Mouse (Mus musculus) forebrain, postnatal 0 days (tissue): Measurements from ENCODE around the gene Tctex1d4. TPM values are rescaled to one million over a fixed set of nuclear protein-coding genes. Genes with fewer than 3 reads are reported as not detected.

Experiments
- ATAC-seq: fragments of 200-750 bp; cut with Nextera tagmentation; 2 replicates; pipeline ENCODE4 v1.8.0; 2017; ENCODE audit warnings: mild to moderate bottlenecking, moderate library complexity
- DNase-seq: peaks from one replicate; pipeline ENCODE4 v3.0.0-alpha.2; 2015
- H3K27ac ChIP-seq: fragments of 300-500 bp; sonication (generic); 2 replicates; pipeline ENCODE4 v1.5.1; 2014; ENCODE audit warnings: low read depth, mild to moderate bottlenecking, antibody characterized with exemption, low read length, moderate library complexity, mixed read lengths
- H3K27me3 ChIP-seq: fragments of 300-500 bp; sonication (generic); 2 replicates; pipeline ENCODE4 v1.6.1; 2014; ENCODE audit warnings: mild to moderate bottlenecking, low read length, mixed read lengths; ENCODE audit not compliant: insufficient read depth
- H3K36me3 ChIP-seq: fragments of 300-500 bp; sonication (generic); 2 replicates; pipeline ENCODE4 v1.6.1; 2014; ENCODE audit warnings: mild to moderate bottlenecking, moderate library complexity; ENCODE audit not compliant: insufficient read depth
- H3K4me1 ChIP-seq: fragments of 300-500 bp; sonication (generic); 2 replicates; pipeline ENCODE4 v1.6.1; 2014; ENCODE audit warnings: antibody characterized with exemption; ENCODE audit not compliant: insufficient read depth
- H3K4me2 ChIP-seq: fragments of 300-500 bp; sonication (generic); 2 replicates; pipeline ENCODE4 v1.6.1; 2014; ENCODE audit warnings: low read depth, mild to moderate bottlenecking, moderate library complexity
- H3K4me3 ChIP-seq: fragments of 300-500 bp; sonication (generic); 2 replicates; pipeline ENCODE4 v1.5.1; 2014; ENCODE audit warnings: low read depth, low read length, mixed read lengths
- H3K9ac ChIP-seq: fragments of 300-500 bp; sonication (generic); 2 replicates; pipeline ENCODE4 v1.6.1; 2014; ENCODE audit warnings: mild to moderate bottlenecking
- H3K9me3 ChIP-seq: fragments of 300-500 bp; sonication (generic); 2 replicates; pipeline ENCODE4 v1.6.1; 2016; ENCODE audit warnings: low read length
- CTCF ChIP-seq: sonication (generic); IDR thresholded peaks from 2 replicates; pipeline ENCODE4 v1.5.1; 2016; ENCODE audit warnings: antibody characterized with exemption, control low read depth, low read depth
- WGBS: fragments of 180-500 bp; shearing (Covaris S2); extraction: QIAGEN DNeasy Blood & Tissue Kit; methylation state at CpG from one replicate; pipeline ENCODE4 v1.1.7; 2014; 5-methylcytosine and 5-hydroxymethylcytosine counted together
- polyA plus RNA-seq: library from polyadenylated mRNA; unstranded; fragments of >200 nt; fragmentation: Nextera tagmentation; extraction: Ambion mirVana; gene quantifications from 2 replicates; pipeline ENCODE4 v1.2.1, GENCODE M21; 2015
- total RNA-seq: library from RNA; depleted of rRNA; stranded (reverse); fragments of >200 nt; gene quantifications from 2 replicates; pipeline ENCODE4 v1.2.3, GENCODE M21; 2014

Tctex1d4 gene
- total and polyA plus RNA-seq, 2 experiments from 2014 or later = 1.3 to 6.2 TPM

DNA sequence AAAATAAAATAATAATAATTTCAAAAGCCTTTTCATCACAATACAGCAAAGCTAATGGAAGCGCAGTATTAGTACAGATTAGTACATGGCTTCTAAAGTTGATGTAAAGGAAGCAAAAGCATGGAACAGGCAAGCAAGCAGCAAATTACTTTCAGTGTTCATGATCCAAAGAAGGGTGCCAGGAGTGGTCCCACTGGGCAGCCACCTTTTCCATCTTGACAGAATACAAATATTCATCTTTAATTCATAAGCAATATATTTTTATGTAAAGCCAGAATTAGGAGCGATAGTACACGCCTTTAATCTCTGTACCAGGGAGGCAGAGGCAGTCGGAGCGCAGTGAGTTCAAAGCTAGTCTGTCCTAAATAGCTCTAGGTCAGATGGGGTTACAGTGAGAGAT, 7.0 kb upstream of the Tctex1d4 start:
- H3K36me3 ChIP-seq = peaks cover 4% of the 10 kb centered on the region; the same call in 1 of the 2 replicates
- 78% methylated on average over 5 of the region's 5 CpGs for WGBS
- peak overlapping the region; percentile 94 for H3K27ac ChIP-seq
- H3K4me1 ChIP-seq = 0 out of 2 replicates have a peak, but pooled peaks cover 3% of the 10 kb centered on the region
- H3K9ac ChIP-seq = peak overlapping the region; percentile 73
- H3K4me3 ChIP-seq = peak overlapping the region; percentile 66
- no peak for ATAC-seq
- DNase-seq = peak; percentile 10
- H3K27me3 ChIP-seq = no peaks in the 10 kb centered on the region
- H3K9me3 ChIP-seq = no peaks in the 10 kb centered on the region
- no peak for TF ChIP-seq CTCF
- peak overlapping the region; percentile 99 for H3K4me2 ChIP-seq

DNA sequence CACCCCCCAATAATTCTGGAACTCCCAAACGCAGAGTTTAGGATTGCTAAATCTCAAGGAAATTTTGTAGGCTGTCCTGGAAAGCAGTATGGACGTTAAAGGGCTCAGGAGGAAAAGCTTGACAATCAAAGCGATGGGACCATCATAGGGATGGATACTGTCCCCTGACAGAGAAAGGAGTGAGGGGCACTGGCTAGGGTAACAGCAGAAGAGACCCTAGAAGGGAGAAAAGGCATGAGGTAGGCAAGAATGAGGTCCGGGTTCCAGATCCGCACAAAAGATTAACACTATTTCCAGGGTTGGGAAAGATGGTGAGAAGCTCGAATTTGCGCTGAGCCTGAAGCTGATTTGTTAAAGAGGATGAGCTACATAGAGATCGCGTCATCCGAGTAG, 6.5 kb upstream of the Tctex1d4 start:
- H3K27me3 ChIP-seq = no peaks in the 10 kb centered on the region
- peaks cover 6% of the 10 kb centered on the region for H3K4me1 ChIP-seq
- 7% methylated on average over 10 of the region's 10 CpGs for WGBS
- peak overlapping the region; percentile 94 for H3K27ac ChIP-seq
- ATAC-seq = no peak
- TF ChIP-seq CTCF = no peak
- H3K36me3 ChIP-seq = no peaks in the 10 kb centered on the region
- no peaks in the 10 kb centered on the region for H3K9me3 ChIP-seq
- peak overlapping the region; percentile 99 for H3K4me2 ChIP-seq
- DNase-seq = no peak
- H3K4me3 ChIP-seq = peak overlapping the region; percentile 66
- H3K9ac ChIP-seq = peak overlapping the region; percentile 73

DNA sequence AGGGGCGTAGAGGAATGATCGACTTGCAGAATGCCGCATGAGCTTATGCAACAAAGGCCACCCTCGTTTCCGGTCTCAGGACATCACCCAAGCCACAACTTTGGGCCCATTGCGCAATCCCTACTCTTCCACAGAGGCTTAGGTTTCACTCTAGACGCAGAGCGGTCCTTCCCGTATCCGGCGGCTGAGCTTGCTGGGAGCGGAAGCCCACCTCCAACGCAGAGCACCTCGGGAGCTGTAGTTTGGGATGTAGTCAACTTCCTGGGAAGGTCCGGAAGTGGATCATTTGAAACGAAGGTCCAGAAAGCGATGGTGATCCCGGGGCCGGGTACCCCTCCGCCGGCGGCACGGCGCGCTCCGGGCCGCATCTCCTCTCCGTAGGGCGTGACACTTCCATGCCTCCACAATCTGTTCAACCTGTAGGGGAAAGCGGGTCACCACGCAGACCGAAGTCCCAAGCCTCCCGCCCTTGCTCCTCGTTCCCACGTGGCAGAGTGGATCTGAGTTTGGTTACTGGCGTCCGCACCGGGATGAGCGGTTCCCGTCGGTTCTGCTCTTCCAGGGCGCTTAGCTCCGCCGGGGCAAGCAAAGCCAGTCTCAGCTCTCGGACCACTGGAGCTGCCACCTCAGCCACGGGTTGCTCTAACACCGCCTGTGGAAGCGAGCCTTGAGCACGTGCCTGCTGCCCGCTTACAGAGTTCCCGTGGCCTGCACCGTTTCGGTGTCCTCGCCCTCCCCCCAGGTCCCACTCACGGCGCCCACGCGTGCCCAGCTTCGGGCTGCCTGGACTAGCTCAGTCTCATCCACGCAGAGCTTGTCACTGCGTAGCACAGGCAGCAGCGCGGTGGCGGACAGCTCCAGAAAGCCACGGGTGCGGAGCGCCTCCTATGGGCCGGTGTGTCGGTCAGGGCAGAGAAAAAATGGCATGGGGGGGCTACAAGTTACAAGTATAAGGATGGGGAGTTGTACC, 5.9 kb upstream of the Tctex1d4 start:
- no peaks in the 10 kb centered on the region for H3K36me3 ChIP-seq
- peak overlapping the region; percentile 66 for H3K4me3 ChIP-seq
- WGBS = 2% methylated on average over 69 of the region's 69 CpGs
- peak; percentile 89 for TF ChIP-seq CTCF
- peak overlapping the region; percentile 94 for H3K27ac ChIP-seq
- no peaks in the 10 kb centered on the region for H3K9me3 ChIP-seq
- DNase-seq (peak; percentile 96), ATAC-seq (peak; percentile 98)
- H3K9ac ChIP-seq = peak overlapping the region; percentile 73
- no peaks in the 10 kb centered on the region for H3K27me3 ChIP-seq
- peaks cover 13% of the 10 kb centered on the region for H3K4me1 ChIP-seq
- peak overlapping the region; percentile 99 for H3K4me2 ChIP-seq

DNA sequence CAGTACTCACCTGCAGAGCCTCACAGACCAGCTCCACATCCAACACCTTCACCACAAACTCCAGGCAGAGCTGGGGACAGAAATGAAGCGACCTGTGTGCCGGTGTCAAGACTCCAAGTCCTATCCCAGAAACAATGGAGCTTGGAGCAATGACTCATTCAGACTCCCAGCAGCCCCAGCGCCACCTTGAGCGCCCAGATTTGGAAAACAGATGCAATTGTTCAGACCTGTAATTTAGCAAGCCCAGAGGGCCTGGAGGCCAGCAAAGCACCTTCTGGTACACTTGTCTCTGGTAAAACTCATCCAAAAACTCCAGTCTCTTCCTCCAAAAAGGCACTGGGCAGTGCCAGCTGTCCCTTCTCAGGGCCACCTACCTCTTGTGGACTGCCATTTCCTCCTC, 4.4 kb upstream of the Tctex1d4 start:
- H3K27ac ChIP-seq = no peak overlapping the region
- 64% methylated on average over 4 of the region's 4 CpGs for WGBS

DNA sequence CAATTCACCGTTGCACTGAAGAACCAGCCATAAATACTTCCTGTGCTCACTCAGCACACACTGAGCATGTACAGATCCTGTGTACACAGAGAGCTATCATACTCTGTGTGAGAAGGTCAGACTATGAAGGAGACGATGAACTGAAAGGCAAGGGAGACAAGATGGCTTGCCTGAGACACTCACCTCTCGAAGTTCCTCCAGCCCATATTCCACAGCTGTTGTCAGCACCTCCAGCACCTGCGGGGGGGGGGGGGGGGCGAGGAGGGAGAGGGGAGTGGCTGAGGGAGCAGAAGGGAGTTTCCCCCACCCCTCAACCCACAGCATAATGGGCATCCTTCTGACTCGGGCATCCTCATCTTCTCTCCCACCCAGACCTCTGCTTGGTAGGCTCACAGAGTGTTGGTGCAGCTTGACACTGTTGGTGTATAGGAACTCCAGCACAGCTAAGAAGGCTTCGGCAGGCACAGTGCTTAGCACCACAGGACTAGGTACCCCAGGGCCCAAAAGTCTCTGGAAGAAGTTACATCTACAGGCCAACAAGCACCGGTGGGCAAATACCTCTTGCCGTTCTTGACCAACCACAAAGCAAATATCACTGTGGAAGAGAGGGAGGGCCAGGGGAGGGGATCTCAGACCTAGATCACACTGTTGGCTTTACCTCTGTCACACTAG, 2.9 kb upstream of the Tctex1d4 start:
- 88% methylated on average over 7 of the region's 9 CpGs for WGBS
- H3K9ac ChIP-seq = no peak overlapping the region
- peaks cover 14% of the 10 kb centered on the region for H3K4me1 ChIP-seq
- DNase-seq = no peak
- no peak overlapping the region for H3K4me2 ChIP-seq
- no peak for TF ChIP-seq CTCF
- H3K27ac ChIP-seq = no peak overlapping the region
- no peaks in the 10 kb centered on the region for H3K27me3 ChIP-seq
- H3K4me3 ChIP-seq = no peak overlapping the region
- no peak for ATAC-seq
- peaks cover 8% of the 10 kb centered on the region for H3K36me3 ChIP-seq
- no peaks in the 10 kb centered on the region for H3K9me3 ChIP-seq

More for the DNA sequence above, 4.4 kb upstream of the Tctex1d4 start:
- no peak for ATAC-seq
- TF ChIP-seq CTCF = no peak
- H3K4me2 ChIP-seq = no peak overlapping the region
- no peaks in the 10 kb centered on the region for H3K36me3 ChIP-seq
- H3K27me3 ChIP-seq = no peaks in the 10 kb centered on the region
- peaks cover 14% of the 10 kb centered on the region for H3K4me1 ChIP-seq
- H3K9me3 ChIP-seq = no peaks in the 10 kb centered on the region
- H3K4me3 ChIP-seq = no peak overlapping the region
- no peak for DNase-seq
- no peak overlapping the region for H3K9ac ChIP-seq

DNA sequence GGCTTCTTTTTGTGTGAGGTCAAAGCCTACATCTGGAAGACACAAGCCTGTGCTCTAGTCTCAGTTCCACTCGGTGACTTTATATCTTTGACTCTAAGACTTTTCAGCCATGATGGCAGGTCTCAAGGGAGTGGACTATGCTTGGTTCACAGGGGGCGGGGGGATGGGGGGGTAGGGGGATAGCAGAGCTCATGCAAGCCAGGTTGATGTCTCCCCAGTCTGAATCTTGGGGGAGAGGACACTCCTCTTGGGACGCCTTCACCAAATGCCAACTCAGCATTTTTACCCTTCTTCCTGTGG, 2.4 kb upstream of the Tctex1d4 start:
- ATAC-seq (no peak), DNase-seq (no peak)
- H3K27ac ChIP-seq = no peak overlapping the region
- no peaks in the 10 kb centered on the region for H3K27me3 ChIP-seq
- H3K4me1 ChIP-seq = peaks cover 14% of the 10 kb centered on the region
- H3K4me2 ChIP-seq = no peak overlapping the region
- H3K4me3 ChIP-seq = no peak overlapping the region
- H3K9ac ChIP-seq = no peak overlapping the region
- H3K36me3 ChIP-seq = peaks cover 11% of the 10 kb centered on the region
- no peak for TF ChIP-seq CTCF
- 88% methylated on average over 3 of the region's 3 CpGs for WGBS
- no peaks in the 10 kb centered on the region for H3K9me3 ChIP-seq
